Mouse (Mus musculus): ENCODE results near the gene 2610028H24Rik. TPM values are rescaled to one million over a fixed set of nuclear protein-coding genes. Genes with fewer than 3 reads are reported as not detected.

The 2610028H24Rik gene
- total RNA-seq (2021): under 1 TPM in 1 of 2 experiments, not detected in 1; 0.26 TPM

- no peak for DNase-seq (ENCODE audit: low spot score)
- intact Hi-C loops (cut with DNase I): no loop called here
Measured at GRCm38 (mm10) chr10:76448851-76449250, at the start of gene 2610028H24Rik. TSS of gene 2610028H24Rik (plus strand) at chr10:76449081.

GRCm38 (mm10) chr10:76408520-76408919, 40.4 kb upstream of the 2610028H24Rik start:
- no peak for DNase-seq (ENCODE audit: low spot score)
- intact Hi-C loops (cut with DNase I): no loop called here

GRCm38 (mm10) chr10:76416811-76417210, 32.1 kb upstream of the 2610028H24Rik start:
- peak; percentile 33 for DNase-seq (ENCODE audit: low spot score)
- intact Hi-C loops (cut with DNase I): no loop called here

GRCm38 (mm10) chr10:76425674-76426073, 23.2 kb upstream of the 2610028H24Rik start:
- intact Hi-C loops (cut with DNase I): no loop called here

GRCm38 (mm10) chr10:76433925-76434324, 15.0 kb upstream of the 2610028H24Rik start:
- intact Hi-C loops (cut with DNase I): no loop called here
- no peak for DNase-seq (ENCODE audit: low spot score)

More at GRCm38 (mm10) chr10:76425674-76426073, 23.2 kb upstream of the 2610028H24Rik start:
- DNase-seq (ENCODE audit: low spot score): no peak

- intact Hi-C loops (cut with DNase I): loop anchor here (5.0 kb wide), 1 partner anchor 97 kb away; no protein-coding TSS in a partner anchor
- no peak for DNase-seq (ENCODE audit: low spot score)
Measured at GRCm38 (mm10) chr10:76439107-76439890, 9.6 kb upstream of the 2610028H24Rik start.

GRCm38 (mm10) chr10:76440281-76440680, 8.6 kb upstream of the 2610028H24Rik start, which contains the start of gene AC141477.1:
TSS of gene AC141477.1 (minus strand) at chr10:76440444.
- DNase-seq (ENCODE audit: low spot score): no peak
- intact Hi-C loops (cut with DNase I): no loop called here

- intact Hi-C loops (cut with DNase I): no loop called here
- DNase-seq (ENCODE audit: low spot score): peak; percentile 96
Measured at GRCm38 (mm10) chr10:76442178-76443088, 6.4 kb upstream of the 2610028H24Rik start, which contains the start of gene Pcnt. TSS of gene Pcnt (minus strand) at chr10:76442786.

- no peak for DNase-seq (ENCODE audit: low spot score)
- intact Hi-C loops (cut with DNase I): no loop called here
Measured at GRCm38 (mm10) chr10:76445996-76446681, 2.7 kb upstream of the 2610028H24Rik start.

- intact Hi-C loops (cut with DNase I): no loop called here
- DNase-seq (ENCODE audit: low spot score): peak; percentile 10
Measured at GRCm38 (mm10) chr10:76447406-76448229, 1.3 kb upstream of the 2610028H24Rik start.

- no peak for DNase-seq (ENCODE audit: low spot score)
- intact Hi-C loops (cut with DNase I): loop anchor here (1.0 kb wide), 1 partner anchor 280 kb away; no protein-coding TSS in a partner anchor
Measured at GRCm38 (mm10) chr10:76455289-76455688, 6.4 kb downstream of the 2610028H24Rik start.

- DNase-seq (ENCODE audit: low spot score): no peak
- intact Hi-C loops (cut with DNase I): no loop called here
Measured at GRCm38 (mm10) chr10:76461255-76461654, 12.4 kb downstream of the 2610028H24Rik start.

GRCm38 (mm10) chr10:76462312-76462711, 13.4 kb downstream of the 2610028H24Rik start:
- intact Hi-C loops (cut with DNase I): no loop called here
- DNase-seq (ENCODE audit: low spot score): no peak

- no peak for DNase-seq (ENCODE audit: low spot score)
- intact Hi-C loops (cut with DNase I): no loop called here
Measured at GRCm38 (mm10) chr10:76462721-76463120, 13.8 kb downstream of the 2610028H24Rik start.

- peak; percentile 75 for DNase-seq (ENCODE audit: low spot score)
- intact Hi-C loops (cut with DNase I): no loop called here
Measured at GRCm38 (mm10) chr10:76468203-76469162, 19.6 kb downstream of the 2610028H24Rik start, which contains the start of the genes Mcm3ap and Ybey. TSS of gene Mcm3ap (plus strand) at chr10:76468927. TSS of gene Ybey (minus strand) at chr10:76469114.

GRCm38 (mm10) chr10:76473759-76474158, 24.9 kb downstream of the 2610028H24Rik start:
- DNase-seq (ENCODE audit: low spot score): no peak
- intact Hi-C loops (cut with DNase I): no loop called here

GRCm38 (mm10) chr10:76480851-76481250, 32.0 kb downstream of the 2610028H24Rik start:
- intact Hi-C loops (cut with DNase I): no loop called here
- no peak for DNase-seq (ENCODE audit: low spot score)

- no peak for DNase-seq (ENCODE audit: low spot score)
- intact Hi-C loops (cut with DNase I): no loop called here
Measured at GRCm38 (mm10) chr10:76481480-76481879, 32.6 kb downstream of the 2610028H24Rik start.

All from heart, postnatal 25 days (tissue).